ENCODE assay signal across 24 mouse cellular contexts in the genomic region with DNA sequence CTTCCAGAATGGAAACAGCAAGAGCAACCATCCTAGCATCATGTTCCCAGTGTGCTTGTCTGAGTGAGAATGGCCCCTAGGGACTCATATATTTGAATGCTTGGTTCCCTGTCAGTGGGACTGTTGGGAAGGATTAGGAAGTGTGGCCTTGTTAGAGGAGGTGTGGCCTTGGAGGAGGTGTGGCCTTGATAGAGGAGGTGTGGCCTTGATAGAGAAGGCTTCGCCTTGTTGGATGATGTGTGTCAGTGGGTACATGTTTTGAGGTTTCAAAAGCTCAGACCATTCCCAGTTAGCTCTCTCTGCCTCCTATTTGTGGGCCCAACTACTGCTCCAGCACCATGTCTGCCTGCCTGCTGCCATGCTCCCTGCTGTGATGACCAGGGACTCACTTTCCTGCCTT.
DNase-seq lines count a peak whose midpoint lies in the region; ATAC-seq lines count a peak whose summit lies in the region.
"Had no signal": no experiment of that assay in that cellular context is flagged by ENCODE, and none has a peak within 500 bp of the region (broad histone marks: within the 10 kb centered on the region; RNA-seq: fewer than 3 reads in every experiment).

No protein-coding gene starts in this region.

- no peak overlapping the region for H3K9ac ChIP-seq in midbrain, embryonic 11.5 days (ENCODE audit: low read length)
- H3K9ac ChIP-seq in intestine, embryonic 15.5 days, result no peak overlapping the region

- peak; percentile 59 for DNase-seq in midbrain, embryonic 11.5 days (ENCODE audit: low spot score, missing footprints)
- no peak for DNase-seq in midbrain, embryonic 10.5 days (ENCODE audit: low spot score)
- peak; percentile 53 for DNase-seq in R1 (ENCODE audit: low read depth, low spot score)
- peak; percentile 30 for DNase-seq in ZHBTc4 (ENCODE audit: low read depth, low spot score)
- peak; percentile 5 for DNase-seq in adipocyte (ENCODE audit: low spot score)
- no peak for DNase-seq in embryonic facial prominence, embryonic 10.5 days (ENCODE audit: low spot score)
- DNase-seq in embryo, embryonic 9.5 days (ENCODE audit: extremely low spot score), result no peak
- DNase-seq: adrenal gland, adult 2 months; adrenal gland, adult 8-10 months; adrenal gland, postnatal 10 days; adrenal gland, postnatal 14 days; adrenal gland, postnatal 25 days; adrenal gland, postnatal 36 days; B cell, adult 2 months; cerebellum, adult 11 months; cerebellum, adult 11-12 months; cerebellum, adult 18-20 months; cerebellum, adult 2 months; cerebellum, adult 8-10 months had no signal

- H3K4me1 ChIP-seq in midbrain, embryonic 11.5 days (ENCODE audit: control insufficient read depth, insufficient read depth, low read length), result no peaks in the 10 kb centered on the region
- H3K4me1 ChIP-seq in midbrain, embryonic 10.5 days, result peaks cover 14% of the 10 kb centered on the region
- 0 out of 2 replicates have a peak, but pooled peaks cover 3% of the 10 kb centered on the region for H3K4me1 ChIP-seq in intestine, embryonic 15.5 days (replicated peaks)
- H3K4me1 ChIP-seq in embryonic facial prominence, embryonic 10.5 days, result peaks cover 14% of the 10 kb centered on the region

- H3K27me3 ChIP-seq in midbrain, embryonic 11.5 days (ENCODE audit: control insufficient read depth, insufficient read depth, low read length), result no peaks in the 10 kb centered on the region; the same call in 1 of the 2 replicates
- H3K27me3 ChIP-seq in midbrain, embryonic 10.5 days (ENCODE audit: low read depth, poor library complexity, severe bottlenecking), result peaks cover 71% of the 10 kb centered on the region
- no peaks in the 10 kb centered on the region for H3K27me3 ChIP-seq in intestine, embryonic 15.5 days (replicated peaks)
- peaks cover 52% of the 10 kb centered on the region for H3K27me3 ChIP-seq in embryonic facial prominence, embryonic 10.5 days (replicated peaks; ENCODE audit: low read depth, poor library complexity, severe bottlenecking)
- H3K27me3 ChIP-seq: Patski had no signal

- ATAC-seq in midbrain, embryonic 11.5 days (ENCODE audit: low FRiP score), result no peak
- no peak for ATAC-seq in intestine, embryonic 15.5 days
- ATAC-seq: activated CD4-positive, CD25-positive, alpha-beta regulatory T cell, adult 4 months; CD4-positive, CD25-positive, alpha-beta regulatory T cell, adult 4 months; Patski had no signal

- no peak overlapping the region for H3K4me2 ChIP-seq in midbrain, embryonic 11.5 days
- no peak overlapping the region for H3K4me2 ChIP-seq in intestine, embryonic 15.5 days (replicated peaks)

- no peaks in the 10 kb centered on the region for H3K36me3 ChIP-seq in midbrain, embryonic 11.5 days (ENCODE audit: control insufficient read depth, insufficient read depth, low read length)
- no peaks in the 10 kb centered on the region for H3K36me3 ChIP-seq in midbrain, embryonic 10.5 days
- H3K36me3 ChIP-seq in intestine, embryonic 15.5 days, result no peaks in the 10 kb centered on the region
- H3K36me3 ChIP-seq in embryonic facial prominence, embryonic 10.5 days (replicated peaks), result no peaks in the 10 kb centered on the region
- H3K36me3 ChIP-seq: G1E had no signal

- H3K27ac ChIP-seq in midbrain, embryonic 11.5 days (ENCODE audit: low read depth, low read length), result no peak overlapping the region
- H3K27ac ChIP-seq in midbrain, embryonic 10.5 days (replicated peaks), result no peak overlapping the region
- no peak overlapping the region for H3K27ac ChIP-seq in intestine, embryonic 15.5 days
- H3K27ac ChIP-seq in embryonic facial prominence, embryonic 10.5 days (replicated peaks), result no peak overlapping the region

- WGBS in midbrain, embryonic 11.5 days, result 58% methylated on average over 1 of the region's 1 CpGs
- 77% methylated on average over 1 of the region's 1 CpGs for WGBS in midbrain, embryonic 10.5 days
- 85% methylated on average over 1 of the region's 1 CpGs for WGBS in intestine, embryonic 15.5 days
- 75% methylated on average over 1 of the region's 1 CpGs for WGBS in embryonic facial prominence, embryonic 10.5 days

- no peaks in the 10 kb centered on the region for H3K9me3 ChIP-seq in midbrain, embryonic 11.5 days (ENCODE audit: control insufficient read depth, low read length)
- H3K9me3 ChIP-seq in midbrain, embryonic 10.5 days (replicated peaks), result no peaks in the 10 kb centered on the region
- no peaks in the 10 kb centered on the region for H3K9me3 ChIP-seq in intestine, embryonic 15.5 days
- H3K9me3 ChIP-seq in embryonic facial prominence, embryonic 10.5 days, result no peaks in the 10 kb centered on the region

- no peak overlapping the region for H3K4me3 ChIP-seq in midbrain, embryonic 11.5 days (ENCODE audit: low read depth, low read length)
- H3K4me3 ChIP-seq in midbrain, embryonic 10.5 days, result no peak overlapping the region
- H3K4me3 ChIP-seq in intestine, embryonic 15.5 days (replicated peaks), result no peak overlapping the region
- no peak overlapping the region for H3K4me3 ChIP-seq in embryonic facial prominence, embryonic 10.5 days

Comparison
In these comparisons a context has a peak if more than half of its experiments do, and no peak if none do; other contexts are left out.
1. DNase-seq: peak in midbrain, embryonic 11.5 days (single experiment), R1 (single experiment), ZHBTc4 (single experiment) and adipocyte (single experiment); none in midbrain, embryonic 10.5 days (single experiment), embryonic facial prominence, embryonic 10.5 days (single experiment) and embryo, embryonic 9.5 days (single experiment).